Mouse (Mus musculus): ENCODE results near the gene Tpx2.

Tpx2 gene

GRCm38 (mm10) chr2:152820369-152820768, 27.4 kb upstream of the Tpx2 start:
- no peak for DNase-seq (ENCODE audit: low read depth)

- DNase-seq (ENCODE audit: low read depth): no peak
Measured at GRCm38 (mm10) chr2:152821023-152821422, 26.7 kb upstream of the Tpx2 start.

- no peak for DNase-seq (ENCODE audit: low read depth)
Measured at GRCm38 (mm10) chr2:152821566-152821965, 26.2 kb upstream of the Tpx2 start.

- DNase-seq (ENCODE audit: low read depth): no peak
Measured at GRCm38 (mm10) chr2:152823770-152824169, 24.0 kb upstream of the Tpx2 start.

GRCm38 (mm10) chr2:152824438-152825167, 23.2 kb upstream of the Tpx2 start:
- no peak for DNase-seq (ENCODE audit: low read depth)

GRCm38 (mm10) chr2:152825168-152825697, 22.5 kb upstream of the Tpx2 start:
- DNase-seq (ENCODE audit: low read depth): no peak

- DNase-seq (ENCODE audit: low read depth): no peak
Measured at GRCm38 (mm10) chr2:152825713-152826112, 22.1 kb upstream of the Tpx2 start.

- no peak for DNase-seq (ENCODE audit: low read depth)
Measured at GRCm38 (mm10) chr2:152826481-152826880, 21.3 kb upstream of the Tpx2 start.

GRCm38 (mm10) chr2:152827321-152828010, 20.3 kb upstream of the Tpx2 start:
- no peak for DNase-seq (ENCODE audit: low read depth)

- DNase-seq (ENCODE audit: low read depth): no peak
Measured at GRCm38 (mm10) chr2:152828011-152828370, 19.8 kb upstream of the Tpx2 start.

- DNase-seq (ENCODE audit: low read depth): no peak
Measured at GRCm38 (mm10) chr2:152828532-152828931, 19.2 kb upstream of the Tpx2 start.

GRCm38 (mm10) chr2:152829367-152829881, 18.3 kb upstream of the Tpx2 start:
- no peak for DNase-seq (ENCODE audit: low read depth)

- peak; percentile 77 for DNase-seq (ENCODE audit: low read depth)
Measured at GRCm38 (mm10) chr2:152830021-152830921, 17.5 kb upstream of the Tpx2 start.

GRCm38 (mm10) chr2:152831019-152831878, 16.5 kb upstream of the Tpx2 start, which contains the start of gene Bcl2l1:
Gene Bcl2l1, minus strand, starts transcription at chr2:152831728.
- peak; percentile 97 for DNase-seq (ENCODE audit: low read depth)

GRCm38 (mm10) chr2:152839256-152839655, 8.5 kb upstream of the Tpx2 start:
- DNase-seq (ENCODE audit: low read depth): no peak

- no peak for DNase-seq (ENCODE audit: low read depth)
Measured at GRCm38 (mm10) chr2:152842741-152843140, 5.0 kb upstream of the Tpx2 start.

GRCm38 (mm10) chr2:152847057-152847814, 528 bp upstream of the Tpx2 start:
- no peak for DNase-seq (ENCODE audit: low read depth)

- no peak for DNase-seq (ENCODE audit: low read depth)
Measured at GRCm38 (mm10) chr2:152848466-152848865, 702 bp downstream of the Tpx2 start.

- no peak for DNase-seq (ENCODE audit: low read depth)
Measured at GRCm38 (mm10) chr2:152859501-152859900, 11.7 kb downstream of the Tpx2 start.

GRCm38 (mm10) chr2:152861891-152862290, 14.1 kb downstream of the Tpx2 start:
- no peak for DNase-seq (ENCODE audit: low read depth)

Data from c-Kit-positive CD71-negative TER-119-negative erythroid progenitor cells, embryonic 14.5 days (primary cell).